Mouse (Mus musculus): Measurements from ENCODE around the gene Hsp90ab1. TPM values are rescaled to one million over a fixed set of nuclear protein-coding genes. Genes with fewer than 3 reads are reported as not detected.

Hsp90ab1 gene
- polyA plus RNA-seq, 1 experiment from 2014 or later: 1,903 TPM

GRCm38 (mm10) chr17:45518766-45519475, 54.1 kb downstream of the Hsp90ab1 start:
- Histone ChIP-seq H3K36me3 (ENCODE audit: control insufficient read depth, insufficient read depth, low read length) (no peaks in the 10 kb centered on the region), H3K27me3 (ENCODE audit: control insufficient read depth, insufficient read depth, low read length) (no peaks in the 10 kb centered on the region), H3K9ac (ENCODE audit: low read length) (no peak overlapping the region), H3K4me1 (ENCODE audit: control insufficient read depth, insufficient read depth, low read length) (0 out of 2 replicates have a peak, but pooled peaks cover 3% of the 10 kb centered on the region), H3K4me3 (ENCODE audit: low read depth, low read length) (no peak overlapping the region), H3K4me2 (ENCODE audit: low read depth, severe bottlenecking) (no peak overlapping the region), H3K27ac (replicated peaks; ENCODE audit: low read depth, low read length) (no peak overlapping the region), H3K9me3 (ENCODE audit: control insufficient read depth, low read length) (no peaks in the 10 kb centered on the region)
- 63% methylated on average over 12 of the region's 12 CpGs for WGBS
- DNase-seq (ENCODE audit: low spot score): no peak
- no peak for ATAC-seq (ENCODE audit: insufficient number of reproducible peaks, low FRiP score, low TSS enrichment, low read depth)

Other genes with a start within 250 kb of the Hsp90ab1 start
- gene Cdc5l, start 139.5 kb downstream of the Hsp90ab1 start, polyA plus RNA-seq (2014; fragmentation: Nextera tagmentation; extraction: Ambion mirVana): 88.4 and 95.1 TPM in 2 replicates
- 0.44 and 0.77 TPM in 2 replicates for gene Spats1, start 97.9 kb downstream of the Hsp90ab1 start, polyA plus RNA-seq (2014; fragmentation: Nextera tagmentation; extraction: Ambion mirVana)
- gene Aars2, start 66.4 kb downstream of the Hsp90ab1 start, polyA plus RNA-seq (2014; fragmentation: Nextera tagmentation; extraction: Ambion mirVana): 18.4 and 21.0 TPM in 2 replicates
- gene Tcte1, start 49.8 kb downstream of the Hsp90ab1 start, polyA plus RNA-seq (2014; fragmentation: Nextera tagmentation; extraction: Ambion mirVana): 0.87 and 1.3 TPM in 2 replicates
- 5.2 and 5.7 TPM in 2 replicates for gene Tmem151b, start 23.6 kb downstream of the Hsp90ab1 start, polyA plus RNA-seq (2014; fragmentation: Nextera tagmentation; extraction: Ambion mirVana)
- 5.6 and 6.2 TPM in 2 replicates for gene Nfkbie, start 17.6 kb downstream of the Hsp90ab1 start, polyA plus RNA-seq (2014; fragmentation: Nextera tagmentation; extraction: Ambion mirVana)
- 90.5 and 92.0 TPM in 2 replicates for gene Slc35b2, start 9.4 kb downstream of the Hsp90ab1 start, polyA plus RNA-seq (2014; fragmentation: Nextera tagmentation; extraction: Ambion mirVana)
- 38.9 and 41.4 TPM in 2 replicates for gene Slc29a1, start 26.3 kb upstream of the Hsp90ab1 start, polyA plus RNA-seq (2014; fragmentation: Nextera tagmentation; extraction: Ambion mirVana)
- 4.8 and 7.0 TPM in 2 replicates for gene Mymx, start 28.8 kb upstream of the Hsp90ab1 start, polyA plus RNA-seq (2014; fragmentation: Nextera tagmentation; extraction: Ambion mirVana)
- gene Capn11, start 86.1 kb upstream of the Hsp90ab1 start, polyA plus RNA-seq (2014; fragmentation: Nextera tagmentation; extraction: Ambion mirVana): 0.26 and 0.81 TPM in 2 replicates
- 146 and 154 TPM in 2 replicates for gene Mrpl14, start 113.1 kb upstream of the Hsp90ab1 start, polyA plus RNA-seq (2014; fragmentation: Nextera tagmentation; extraction: Ambion mirVana)
- gene Tmem63b, start 113.6 kb upstream of the Hsp90ab1 start, polyA plus RNA-seq (2014; fragmentation: Nextera tagmentation; extraction: Ambion mirVana): 23.3 and 23.6 TPM in 2 replicates
- not detected in 2 replicates for gene 1600014C23Rik, start 160.6 kb upstream of the Hsp90ab1 start, polyA plus RNA-seq (2014; fragmentation: Nextera tagmentation; extraction: Ambion mirVana)